Mouse (Mus musculus) right cerebral cortex, postnatal 36 days (tissue): ENCODE results near the gene Gm3285.

ENCODE experiments used
- DNase-seq, 2 experiments: peaks; one replicate each; pipeline ENCODE4 v3.0.0; 2022; ENCODE audit warnings: low spot score in 2 of 2, mixed read lengths in 1 of 2

The Gm3285 gene

GRCm38 (mm10) chr10:77861675-77862074 lies at the start of gene Gm3285:
Gene Gm3285, plus strand, starts transcription at chr10:77861975.
- DNase-seq, result no peak

GRCm38 (mm10) chr10:77814382-77814781 lies 47.4 kb upstream of the Gm3285 start, which contains the start of gene Gm2696:
Gene Gm2696, plus strand, starts transcription at chr10:77814682.
- no peak for DNase-seq

GRCm38 (mm10) chr10:77815514-77815913 lies 46.3 kb upstream of the Gm3285 start:
- no peak for DNase-seq

GRCm38 (mm10) chr10:77818523-77818922 lies 43.3 kb upstream of the Gm3285 start:
- no peak for DNase-seq

- DNase-seq, result no peak
Measured at GRCm38 (mm10) chr10:77819203-77819602, 42.6 kb upstream of the Gm3285 start.

- no peak for DNase-seq
Measured at GRCm38 (mm10) chr10:77826951-77827350, 34.8 kb upstream of the Gm3285 start, which contains the start of gene Krtap10-4. Gene Krtap10-4, minus strand, starts transcription at chr10:77827095.

GRCm38 (mm10) chr10:77835647-77836046 lies 26.1 kb upstream of the Gm3285 start, which contains the start of gene Krtap10-10:
Gene Krtap10-10, plus strand, starts transcription at chr10:77835947.
- DNase-seq, result peak; percentile 9 to 13

GRCm38 (mm10) chr10:77839006-77839405 lies 22.8 kb upstream of the Gm3285 start:
- no peak for DNase-seq

GRCm38 (mm10) chr10:77846503-77846902 lies 15.3 kb upstream of the Gm3285 start, which contains the start of gene Gm36176:
Gene Gm36176, plus strand, starts transcription at chr10:77846803.
- no peak for DNase-seq

- no peak for DNase-seq
Measured at GRCm38 (mm10) chr10:77846961-77847360, 14.8 kb upstream of the Gm3285 start.

- DNase-seq, result no peak
Measured at GRCm38 (mm10) chr10:77847538-77847937, 14.2 kb upstream of the Gm3285 start.

- DNase-seq, result no peak
Measured at GRCm38 (mm10) chr10:77852559-77852958, 9.2 kb upstream of the Gm3285 start, which contains the start of gene Gm10318. Gene Gm10318, plus strand, starts transcription at chr10:77852859.

GRCm38 (mm10) chr10:77864067-77864761 lies 2.4 kb downstream of the Gm3285 start:
- no peak for DNase-seq

- DNase-seq, result no peak
Measured at GRCm38 (mm10) chr10:77864762-77865143, 3.0 kb downstream of the Gm3285 start.

- DNase-seq, result no peak
Measured at GRCm38 (mm10) chr10:77867546-77867945, 5.8 kb downstream of the Gm3285 start.

GRCm38 (mm10) chr10:77869651-77870050 lies 7.9 kb downstream of the Gm3285 start:
- DNase-seq, result no peak

GRCm38 (mm10) chr10:77878985-77879384 lies 17.2 kb downstream of the Gm3285 start:
- DNase-seq, result no peak

GRCm38 (mm10) chr10:77880305-77880704 lies 18.5 kb downstream of the Gm3285 start:
- no peak for DNase-seq

GRCm38 (mm10) chr10:77882553-77882952 lies 20.8 kb downstream of the Gm3285 start:
- DNase-seq, result no peak

- DNase-seq, result no peak
Measured at GRCm38 (mm10) chr10:77886007-77886747, 24.4 kb downstream of the Gm3285 start.

GRCm38 (mm10) chr10:77890987-77891565 lies 29.3 kb downstream of the Gm3285 start:
- no peak for DNase-seq

GRCm38 (mm10) chr10:77895562-77895961 lies 33.8 kb downstream of the Gm3285 start:
- no peak for DNase-seq
